Mouse (Mus musculus): ENCODE measurements at regions not wholly inside any gene's neighbourhood (a gene's known extent, or its start where the extent isn't known, plus 50 kb on each side); places are given as distances from the start of the nearest gene placed in this dataset.
"Not testable (repeated sequence)": the region's sequence is repeated elsewhere in the genome, so short reads cannot be mapped to it uniquely, and the experiment has no call there.

DNA sequence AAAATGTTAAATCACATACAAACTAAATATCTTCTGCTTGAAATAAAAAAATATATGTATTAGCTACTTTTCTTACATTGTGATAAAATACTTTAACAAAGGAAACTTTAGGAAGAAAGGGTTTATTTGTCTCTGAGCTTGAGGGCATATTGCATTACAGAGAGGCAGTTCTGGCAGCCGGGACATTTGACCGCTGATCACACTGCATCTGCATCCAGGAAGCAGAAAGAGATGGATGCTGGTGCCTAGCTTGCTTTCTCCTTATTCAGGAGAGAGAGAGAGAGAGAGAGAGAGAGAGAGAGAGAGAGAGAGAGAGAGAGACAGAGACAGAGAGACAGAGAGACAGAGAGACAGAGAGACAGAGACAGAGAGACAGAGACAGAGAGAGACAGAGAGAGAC lies 137.7 kb upstream of the Tacstd2 start:
- not testable (repeated sequence) for TF ChIP-seq CTCF (IDR thresholded peaks at IDR 0.05; ENCODE audit: insufficient read depth, low read length); POLR2A (IDR thresholded peaks at IDR 0.05; ENCODE audit: borderline replicate concordance, extremely low read depth, low read depth, low read length)
